Mouse (Mus musculus): ENCODE measurements at regions not wholly inside any gene's neighbourhood (a gene's known extent, or its start where the extent isn't known, plus 50 kb on each side); places are given as distances from the start of the nearest gene placed in this dataset.

GRCm38 (mm10) chr12:10127995-10128573 lies 241.7 kb upstream of the Nt5c1b start:
- no peak overlapping the region for H3K27ac ChIP-seq (ENCODE audit: low read depth, low read length)
- H3K4me1 ChIP-seq (replicated peaks; ENCODE audit: control insufficient read depth, insufficient read depth, low read length): no peaks in the 10 kb centered on the region
- DNase-seq (ENCODE audit: low spot score) (no peak), ATAC-seq (replicated peaks; ENCODE audit: low FRiP score) (no peak)
- H3K36me3 ChIP-seq (ENCODE audit: control insufficient read depth, insufficient read depth, low read length): no peaks in the 10 kb centered on the region
- H3K27me3 ChIP-seq (ENCODE audit: control insufficient read depth, insufficient read depth, low read length): no peaks in the 10 kb centered on the region
- H3K9me3 ChIP-seq (ENCODE audit: control insufficient read depth, low read length): no peaks in the 10 kb centered on the region
- H3K4me2 ChIP-seq (ENCODE audit: low read depth, low read length, severe bottlenecking): no peak overlapping the region
- H3K9ac ChIP-seq (ENCODE audit: low read length): no peak overlapping the region
- WGBS: 48% methylated on average over 3 of the region's 3 CpGs
- no peak overlapping the region for H3K4me3 ChIP-seq (ENCODE audit: low read depth, low read length)

GRCm38 (mm10) chr12:10134141-10134540 lies 235.6 kb upstream of the Nt5c1b start:
- no peaks in the 10 kb centered on the region for H3K27me3 ChIP-seq (ENCODE audit: control insufficient read depth, insufficient read depth, low read length)
- H3K9me3 ChIP-seq (ENCODE audit: control insufficient read depth, low read length): no peaks in the 10 kb centered on the region
- no peak overlapping the region for H3K4me3 ChIP-seq (ENCODE audit: low read depth, low read length)
- H3K9ac ChIP-seq (ENCODE audit: low read length): no peak overlapping the region
- WGBS: 69% methylated on average over 3 of the region's 3 CpGs
- H3K36me3 ChIP-seq (ENCODE audit: control insufficient read depth, insufficient read depth, low read length): no peaks in the 10 kb centered on the region
- no peak overlapping the region for H3K27ac ChIP-seq (ENCODE audit: low read depth, low read length)
- ATAC-seq (replicated peaks; ENCODE audit: low FRiP score) (no peak), DNase-seq (ENCODE audit: low spot score) (no peak)
- H3K4me1 ChIP-seq (replicated peaks; ENCODE audit: control insufficient read depth, insufficient read depth, low read length): no peaks in the 10 kb centered on the region
- H3K4me2 ChIP-seq (ENCODE audit: low read depth, low read length, severe bottlenecking): no peak overlapping the region

- no peak overlapping the region for H3K9ac ChIP-seq (ENCODE audit: low read length)
- ATAC-seq (replicated peaks; ENCODE audit: low FRiP score): no peak
- no peaks in the 10 kb centered on the region for H3K9me3 ChIP-seq (ENCODE audit: control insufficient read depth, low read length)
- no peak for DNase-seq (ENCODE audit: low spot score)
- no peak overlapping the region for H3K4me2 ChIP-seq (ENCODE audit: low read depth, low read length, severe bottlenecking)
- no peaks in the 10 kb centered on the region for H3K4me1 ChIP-seq (replicated peaks; ENCODE audit: control insufficient read depth, insufficient read depth, low read length)
- no peak overlapping the region for H3K4me3 ChIP-seq (ENCODE audit: low read depth, low read length)
- WGBS: 50% methylated on average over 2 of the region's 2 CpGs
- H3K27me3 ChIP-seq (ENCODE audit: control insufficient read depth, insufficient read depth, low read length): no peaks in the 10 kb centered on the region
- no peak overlapping the region for H3K27ac ChIP-seq (ENCODE audit: low read depth, low read length)
- no peaks in the 10 kb centered on the region for H3K36me3 ChIP-seq (ENCODE audit: control insufficient read depth, insufficient read depth, low read length)
Observed at GRCm38 (mm10) chr12:10135915-10136314, 233.9 kb upstream of the Nt5c1b start.

GRCm38 (mm10) chr12:10140131-10140530 lies 229.6 kb upstream of the Nt5c1b start:
- Histone ChIP-seq H3K27ac (ENCODE audit: low read depth, low read length) (no peak overlapping the region), H3K4me1 (replicated peaks; ENCODE audit: control insufficient read depth, insufficient read depth, low read length) (no peaks in the 10 kb centered on the region), H3K27me3 (ENCODE audit: control insufficient read depth, insufficient read depth, low read length) (no peaks in the 10 kb centered on the region), H3K4me2 (ENCODE audit: low read depth, low read length, severe bottlenecking) (no peak overlapping the region), H3K9me3 (ENCODE audit: control insufficient read depth, low read length) (no peaks in the 10 kb centered on the region), H3K4me3 (ENCODE audit: low read depth, low read length) (no peak overlapping the region), H3K36me3 (ENCODE audit: control insufficient read depth, insufficient read depth, low read length) (no peaks in the 10 kb centered on the region), H3K9ac (ENCODE audit: low read length) (no peak overlapping the region)
- ATAC-seq (replicated peaks; ENCODE audit: low FRiP score): no peak
- no peak for DNase-seq (ENCODE audit: low spot score)

GRCm38 (mm10) chr12:10160837-10161236 lies 208.9 kb upstream of the Nt5c1b start:
- Histone ChIP-seq H3K4me1 (replicated peaks; ENCODE audit: control insufficient read depth, insufficient read depth, low read length) (no peaks in the 10 kb centered on the region), H3K9me3 (ENCODE audit: control insufficient read depth, low read length) (no peaks in the 10 kb centered on the region), H3K27me3 (ENCODE audit: control insufficient read depth, insufficient read depth, low read length) (no peaks in the 10 kb centered on the region), H3K4me2 (ENCODE audit: low read depth, low read length, severe bottlenecking) (no peak overlapping the region), H3K9ac (ENCODE audit: low read length) (no peak overlapping the region), H3K36me3 (ENCODE audit: control insufficient read depth, insufficient read depth, low read length) (no peaks in the 10 kb centered on the region), H3K4me3 (ENCODE audit: low read depth, low read length) (no peak overlapping the region), H3K27ac (ENCODE audit: low read depth, low read length) (no peak overlapping the region)
- ATAC-seq (replicated peaks; ENCODE audit: low FRiP score): no peak
- 73% methylated on average over 1 of the region's 1 CpGs for WGBS
- no peak for DNase-seq (ENCODE audit: low spot score)

- no peak for ATAC-seq (replicated peaks; ENCODE audit: low FRiP score)
Observed at GRCm38 (mm10) chr12:10168042-10168441, 201.7 kb upstream of the Nt5c1b start.

GRCm38 (mm10) chr12:10168581-10168980 lies 201.2 kb upstream of the Nt5c1b start:
- no peak overlapping the region for H3K4me3 ChIP-seq (ENCODE audit: low read depth, low read length)
- no peaks in the 10 kb centered on the region for H3K27me3 ChIP-seq (ENCODE audit: control insufficient read depth, insufficient read depth, low read length)
- H3K9me3 ChIP-seq (ENCODE audit: control insufficient read depth, low read length): no peaks in the 10 kb centered on the region
- no peak overlapping the region for H3K9ac ChIP-seq (ENCODE audit: low read length)
- DNase-seq (ENCODE audit: low spot score) (no peak), ATAC-seq (replicated peaks; ENCODE audit: low FRiP score) (no peak)
- H3K4me1 ChIP-seq (replicated peaks; ENCODE audit: control insufficient read depth, insufficient read depth, low read length): no peaks in the 10 kb centered on the region
- H3K27ac ChIP-seq (ENCODE audit: low read depth, low read length): no peak overlapping the region
- H3K4me2 ChIP-seq (ENCODE audit: low read depth, low read length, severe bottlenecking): no peak overlapping the region
- H3K36me3 ChIP-seq (ENCODE audit: control insufficient read depth, insufficient read depth, low read length): no peaks in the 10 kb centered on the region

More at GRCm38 (mm10) chr12:10168042-10168441, 201.7 kb upstream of the Nt5c1b start:
- H3K4me2 ChIP-seq (ENCODE audit: low read depth, low read length, severe bottlenecking): no peak overlapping the region
- DNase-seq (ENCODE audit: low spot score): no peak
- no peak overlapping the region for H3K9ac ChIP-seq (ENCODE audit: low read length)
- no peaks in the 10 kb centered on the region for H3K4me1 ChIP-seq (replicated peaks; ENCODE audit: control insufficient read depth, insufficient read depth, low read length)
- no peak overlapping the region for H3K27ac ChIP-seq (ENCODE audit: low read depth, low read length)
- no peaks in the 10 kb centered on the region for H3K9me3 ChIP-seq (ENCODE audit: control insufficient read depth, low read length)
- no peaks in the 10 kb centered on the region for H3K27me3 ChIP-seq (ENCODE audit: control insufficient read depth, insufficient read depth, low read length)
- no peaks in the 10 kb centered on the region for H3K36me3 ChIP-seq (ENCODE audit: control insufficient read depth, insufficient read depth, low read length)
- no peak overlapping the region for H3K4me3 ChIP-seq (ENCODE audit: low read depth, low read length)

GRCm38 (mm10) chr12:10178718-10179117 lies 191.1 kb upstream of the Nt5c1b start:
- WGBS: 97% methylated on average over 4 of the region's 4 CpGs
- ATAC-seq (replicated peaks; ENCODE audit: low FRiP score) (no peak), DNase-seq (ENCODE audit: low spot score) (no peak)

GRCm38 (mm10) chr12:10179147-10179814 lies 190.5 kb upstream of the Nt5c1b start:
- Histone ChIP-seq H3K36me3 (ENCODE audit: control insufficient read depth, insufficient read depth, low read length) (no peaks in the 10 kb centered on the region), H3K9ac (ENCODE audit: low read length) (no peak overlapping the region), H3K27me3 (ENCODE audit: control insufficient read depth, insufficient read depth, low read length) (no peaks in the 10 kb centered on the region), H3K9me3 (ENCODE audit: control insufficient read depth, low read length) (no peaks in the 10 kb centered on the region), H3K4me3 (ENCODE audit: low read depth, low read length) (no peak overlapping the region), H3K4me2 (ENCODE audit: low read depth, low read length, severe bottlenecking) (no peak overlapping the region), H3K4me1 (replicated peaks; ENCODE audit: control insufficient read depth, insufficient read depth, low read length) (no peaks in the 10 kb centered on the region), H3K27ac (ENCODE audit: low read depth, low read length) (no peak overlapping the region)
- WGBS: 36% methylated on average over 1 of the region's 1 CpGs
- no peak for ATAC-seq (replicated peaks; ENCODE audit: low FRiP score)
- no peak for DNase-seq (ENCODE audit: low spot score)

More at GRCm38 (mm10) chr12:10178718-10179117, 191.1 kb upstream of the Nt5c1b start:
- no peak overlapping the region for H3K4me3 ChIP-seq (ENCODE audit: low read depth, low read length)
- H3K9ac ChIP-seq (ENCODE audit: low read length): no peak overlapping the region
- no peaks in the 10 kb centered on the region for H3K9me3 ChIP-seq (ENCODE audit: control insufficient read depth, low read length)
- no peak overlapping the region for H3K27ac ChIP-seq (ENCODE audit: low read depth, low read length)
- no peaks in the 10 kb centered on the region for H3K4me1 ChIP-seq (replicated peaks; ENCODE audit: control insufficient read depth, insufficient read depth, low read length)
- no peaks in the 10 kb centered on the region for H3K36me3 ChIP-seq (ENCODE audit: control insufficient read depth, insufficient read depth, low read length)
- H3K27me3 ChIP-seq (ENCODE audit: control insufficient read depth, insufficient read depth, low read length): no peaks in the 10 kb centered on the region
- H3K4me2 ChIP-seq (ENCODE audit: low read depth, low read length, severe bottlenecking): no peak overlapping the region
